Mouse (Mus musculus) layer of hippocampus, postnatal 14 days (tissue): ENCODE results near the gene Ddn. TPM values are rescaled to one million over a fixed set of nuclear protein-coding genes. Genes with fewer than 3 reads are reported as not detected.

Experiments used
- DNase-seq, 2 experiments: peaks; one replicate each; pipeline ENCODE4 v3.0.0; 2021 to 2022; ENCODE audit warnings: low spot score in 2 of 2, mixed read lengths in 1 of 2
- total RNA-seq, 2 experiments: library from RNA; stranded (reverse); gene quantifications; 2 replicates each; pipeline ENCODE4 v1.2.3; 2021

Gene Ddn
- total RNA-seq, 2 experiments from 2014 or later = 747 to 793 TPM

DNA sequence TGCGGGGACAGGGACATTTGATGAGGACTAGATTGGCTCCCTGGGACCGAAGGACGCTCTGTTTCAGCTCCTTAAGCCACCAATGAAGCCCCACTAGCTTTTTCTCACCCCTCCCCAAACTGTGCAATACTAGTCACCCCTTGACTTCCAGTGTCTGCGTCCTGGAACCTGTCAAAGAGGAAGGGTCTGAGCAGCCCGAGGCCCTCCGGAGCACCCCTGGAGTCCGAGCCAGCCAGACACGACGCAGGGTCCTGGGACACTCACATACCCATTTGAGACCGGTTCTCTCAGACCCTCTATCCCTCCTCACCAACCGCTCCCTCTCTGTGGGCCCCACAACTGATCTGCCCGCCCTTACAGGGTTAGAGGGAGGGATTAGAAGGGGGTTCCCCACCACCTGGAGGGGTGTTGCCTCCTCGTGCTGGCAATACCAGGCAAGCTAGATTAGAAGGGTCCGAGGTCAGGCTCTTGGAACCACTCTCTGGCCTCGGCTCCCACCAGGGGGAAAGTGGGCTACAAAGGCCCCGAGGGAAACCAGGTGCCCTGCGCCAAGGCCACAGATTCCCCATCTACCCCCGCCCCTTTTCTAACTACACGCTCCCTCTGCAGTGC lies 32.2 kb downstream of the Ddn start:
- DNase-seq = no peak

DNA sequence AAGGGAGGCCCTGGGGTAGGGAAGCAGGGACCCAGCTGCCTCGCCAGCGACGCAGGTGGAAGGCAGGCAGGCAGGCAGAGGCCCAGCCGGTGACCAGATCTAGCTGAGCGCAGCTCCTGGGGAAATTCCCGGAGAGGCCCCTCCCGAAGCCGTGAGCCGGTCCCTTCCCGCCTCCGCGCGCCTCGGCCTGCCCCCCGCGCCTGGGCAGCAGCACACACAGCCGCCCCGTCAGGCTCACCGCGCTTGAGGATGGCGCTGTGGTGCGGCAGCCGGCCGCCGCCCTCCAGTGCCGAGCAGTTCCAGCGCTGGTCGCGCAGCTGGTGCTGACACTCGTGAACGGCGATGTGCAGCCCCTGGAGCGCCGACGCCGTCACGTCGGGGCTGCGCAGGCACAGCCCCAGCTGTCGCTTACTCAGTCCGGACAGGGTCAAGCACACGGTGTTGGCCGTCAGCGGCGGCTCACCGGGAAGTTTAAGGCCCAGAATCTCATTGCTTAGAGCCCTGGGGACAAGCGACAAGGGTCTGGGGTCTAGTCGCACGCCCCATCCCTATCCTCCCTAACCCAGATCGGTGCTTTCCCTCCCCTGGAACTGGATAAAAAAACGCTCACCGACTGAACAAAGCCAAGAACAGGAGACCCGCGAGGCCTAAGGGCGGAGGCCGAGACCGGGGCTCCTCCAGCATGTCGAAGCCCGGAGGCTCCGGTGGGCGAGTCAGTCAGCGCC lies 32.8 kb downstream of the Ddn start:
- DNase-seq = no peak

DNA sequence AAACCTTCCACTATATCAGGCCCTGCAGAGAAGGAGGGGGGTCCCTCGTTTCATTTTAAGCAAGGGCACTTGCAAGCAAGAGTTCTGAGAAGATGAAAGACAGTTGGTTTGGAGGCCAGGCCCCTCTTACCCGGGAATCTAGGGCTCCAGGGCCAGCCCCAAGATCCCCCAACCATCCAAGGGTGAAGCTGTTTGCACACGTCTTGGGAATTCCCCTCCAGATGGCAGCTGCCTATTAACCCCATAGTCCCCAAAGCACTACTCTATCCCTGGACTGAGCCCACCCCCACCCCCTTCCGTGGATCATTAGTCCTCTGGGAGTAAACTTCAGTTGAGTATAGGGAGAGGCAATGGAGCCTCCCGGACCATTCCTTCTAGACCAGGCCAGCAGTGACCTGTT lies 33.8 kb downstream of the Ddn start:
- no peak for DNase-seq

DNA sequence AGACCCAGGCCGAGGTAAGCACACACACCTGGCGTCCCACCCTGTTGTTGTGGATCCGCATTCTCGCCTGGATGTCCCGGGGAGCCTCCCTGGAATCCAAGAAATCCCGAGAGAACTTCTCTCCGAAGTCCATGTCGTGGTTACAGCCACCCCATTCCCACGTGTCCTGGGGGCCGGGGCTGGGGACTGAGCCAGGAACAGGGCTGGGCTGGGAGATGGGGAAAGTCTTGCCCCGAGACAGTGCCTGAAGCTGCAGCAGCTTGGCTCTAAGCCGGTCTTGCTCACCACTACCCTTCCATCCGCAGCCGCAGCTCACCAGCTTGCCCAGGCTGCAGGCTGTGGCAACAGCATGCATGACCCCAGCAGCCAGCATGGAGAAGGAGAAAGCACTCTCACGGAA lies 35.2 kb downstream of the Ddn start:
- DNase-seq = no peak

DNA sequence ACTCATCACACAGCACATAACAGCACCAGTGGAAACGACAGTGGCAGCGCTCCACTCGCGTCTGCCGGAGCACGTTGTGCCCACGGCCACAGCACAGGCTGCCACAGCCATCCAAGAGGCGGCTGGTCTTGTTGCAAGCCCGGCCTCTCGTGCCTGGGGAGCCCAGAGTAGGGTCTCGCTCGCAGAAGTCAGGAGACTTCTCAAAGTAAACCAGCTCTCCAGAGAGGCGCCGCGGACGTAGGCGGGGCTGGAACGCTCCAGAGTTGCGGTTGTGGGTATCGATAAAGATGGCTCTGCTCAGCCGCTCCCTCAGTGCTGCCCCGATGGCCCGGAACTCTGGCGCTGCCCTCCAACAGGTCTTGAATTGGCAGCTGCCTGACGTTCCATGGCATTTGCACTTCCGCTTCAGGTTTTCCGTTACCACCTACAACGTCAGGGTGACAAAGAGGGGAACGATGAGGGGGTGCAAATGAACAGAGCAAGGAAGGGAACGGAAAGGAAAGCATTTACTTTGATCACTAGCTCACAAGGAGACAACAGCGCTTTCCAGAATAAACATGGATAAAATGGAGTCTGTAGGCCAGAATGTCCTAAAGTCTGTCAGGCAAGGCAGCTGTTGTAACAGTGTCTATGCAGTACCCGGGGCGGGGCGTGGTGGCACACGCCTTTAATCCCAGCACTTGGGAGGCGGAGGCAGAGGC lies 36.6 kb downstream of the Ddn start:
- DNase-seq = no peak

DNA sequence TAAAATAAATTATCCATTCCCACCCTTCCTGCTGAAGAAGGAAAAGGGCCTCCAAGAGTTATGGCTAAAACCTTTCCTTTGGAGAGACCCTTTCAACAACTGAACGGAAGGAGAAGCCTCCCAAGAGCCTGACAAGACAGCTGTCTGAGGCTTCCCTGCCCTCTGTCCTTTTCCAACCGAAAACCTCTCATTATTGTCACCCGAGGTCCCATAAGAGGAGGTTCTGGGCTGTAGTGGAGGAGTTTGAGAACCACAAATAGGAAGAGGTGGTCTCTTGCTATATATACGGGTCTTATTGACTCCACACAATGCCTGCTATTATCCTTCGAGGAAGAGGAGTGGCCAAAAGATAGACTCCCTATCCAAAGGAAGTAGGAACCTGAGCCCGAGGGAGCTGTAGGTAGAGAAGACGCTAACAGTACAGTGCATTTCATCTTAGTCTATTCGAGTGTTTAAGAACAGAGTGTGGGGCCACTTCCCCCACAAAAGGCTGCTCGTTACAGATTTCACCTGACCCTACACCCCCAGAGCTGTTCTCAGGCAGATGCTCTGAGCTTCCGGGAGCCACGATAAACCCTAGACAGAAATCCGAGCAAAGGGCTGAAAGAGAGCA lies 37.4 kb downstream of the Ddn start:
- DNase-seq = no peak

DNA sequence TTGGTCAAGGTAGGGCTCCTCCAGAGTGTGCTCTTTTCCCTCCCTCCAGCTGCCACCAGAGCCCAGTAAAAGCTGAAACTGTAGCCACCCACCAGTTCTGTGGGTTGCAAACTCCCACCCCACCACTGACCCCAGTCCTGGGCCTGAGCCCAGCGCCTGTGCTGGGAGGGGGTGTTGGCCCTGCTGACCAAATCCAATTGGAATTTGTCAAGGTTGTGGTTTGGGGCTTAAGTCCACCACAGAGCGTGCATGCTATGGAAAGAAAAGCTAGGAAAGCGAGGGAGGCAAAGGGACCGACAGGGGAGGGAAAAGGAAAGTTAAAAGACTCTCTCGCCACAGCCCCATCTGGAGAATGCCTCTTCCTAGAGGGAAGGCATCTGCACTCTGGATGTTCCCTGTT lies 41.0 kb downstream of the Ddn start:
- DNase-seq = no peak

DNA sequence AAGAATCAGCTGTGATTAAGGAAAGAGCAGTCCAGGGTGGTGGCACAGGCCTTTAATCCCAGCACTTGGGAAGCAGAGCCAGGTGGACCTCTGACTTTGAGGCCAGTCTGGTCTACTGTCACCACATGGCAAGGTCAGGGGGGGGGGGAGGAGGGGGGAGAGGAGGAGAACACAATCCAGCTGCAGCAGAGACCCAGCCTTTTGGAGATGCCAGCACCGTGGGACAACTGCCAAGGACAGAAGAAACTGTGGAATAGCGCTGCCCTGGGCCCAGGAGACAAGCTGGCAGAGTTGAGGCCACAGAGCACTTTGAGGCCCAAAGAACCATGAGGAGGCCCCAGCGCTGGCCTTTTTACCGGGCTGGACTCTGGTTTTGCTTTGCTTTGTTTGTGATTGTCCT lies 43.4 kb downstream of the Ddn start:
- DNase-seq = no peak

DNA sequence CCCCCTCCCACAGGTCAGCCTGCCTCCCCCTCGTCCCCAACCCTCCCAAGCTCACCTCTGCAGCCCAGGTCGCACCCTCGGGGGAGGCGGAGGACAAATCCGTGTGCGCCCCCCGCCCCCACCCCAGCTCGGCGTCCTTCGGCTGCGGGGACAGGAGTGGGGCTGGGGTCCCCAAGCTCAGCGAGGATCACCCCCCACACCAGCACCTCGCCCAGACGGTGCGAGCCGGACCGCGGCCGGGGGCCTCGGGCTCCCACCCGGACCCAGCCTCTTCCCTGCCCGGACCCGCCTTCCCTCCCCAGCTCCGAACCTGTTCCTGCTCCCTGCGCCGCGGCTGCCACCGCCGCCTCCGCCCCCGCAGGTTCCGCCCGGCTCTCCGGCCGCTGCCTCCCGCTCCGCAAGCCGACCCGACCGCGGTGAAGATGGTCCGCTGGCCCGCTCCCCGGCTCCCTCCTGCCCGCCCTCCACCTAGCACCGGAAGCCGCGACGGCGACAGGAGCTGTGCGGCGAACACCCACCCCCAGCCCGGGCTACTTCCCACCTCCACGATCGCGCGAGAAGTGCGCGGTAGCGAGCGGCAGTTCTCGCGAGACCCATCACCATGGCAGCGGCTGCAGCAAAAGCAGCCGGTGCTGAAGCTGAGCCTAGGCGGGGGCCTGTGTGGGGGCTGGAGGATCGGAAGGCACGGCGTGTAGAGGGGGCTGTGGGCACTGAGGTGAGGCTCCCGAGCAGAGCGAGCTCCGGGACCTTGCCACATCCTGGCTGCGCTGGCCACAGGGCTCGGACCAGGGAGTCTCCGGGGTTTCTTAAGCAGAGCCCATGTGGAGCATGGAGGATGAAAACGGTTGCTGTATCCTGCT lies 46.4 kb downstream of the Ddn start, which contains the start of gene Arf3:
Arf3 (minus strand) TSS at position 545 of the 860 bp plus-strand sequence.
- DNase-seq = peak; percentile 95 to 96

DNA sequence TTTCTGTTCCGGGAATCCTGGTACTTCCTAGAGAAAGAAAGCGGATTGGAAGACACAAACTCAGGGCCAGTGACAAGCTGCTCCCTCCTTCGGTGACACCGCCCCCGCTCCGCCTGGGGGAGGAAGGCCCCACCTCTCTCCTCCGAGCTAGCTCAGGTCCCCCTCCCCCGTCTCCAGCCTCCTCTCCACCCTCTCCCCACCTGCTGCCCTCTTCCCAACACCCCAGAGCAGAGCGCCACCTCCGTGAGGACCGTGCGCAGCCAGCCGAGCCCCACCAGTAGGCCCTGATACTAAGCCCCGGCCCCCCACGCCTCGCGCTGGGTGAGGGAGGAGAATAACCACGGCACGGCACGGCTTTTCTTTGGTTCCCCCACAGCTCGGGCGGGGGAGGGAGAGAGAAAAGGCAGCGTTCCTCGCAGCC lies 47.1 kb downstream of the Ddn start:
- DNase-seq = peak; percentile 68 to 79

DNA sequence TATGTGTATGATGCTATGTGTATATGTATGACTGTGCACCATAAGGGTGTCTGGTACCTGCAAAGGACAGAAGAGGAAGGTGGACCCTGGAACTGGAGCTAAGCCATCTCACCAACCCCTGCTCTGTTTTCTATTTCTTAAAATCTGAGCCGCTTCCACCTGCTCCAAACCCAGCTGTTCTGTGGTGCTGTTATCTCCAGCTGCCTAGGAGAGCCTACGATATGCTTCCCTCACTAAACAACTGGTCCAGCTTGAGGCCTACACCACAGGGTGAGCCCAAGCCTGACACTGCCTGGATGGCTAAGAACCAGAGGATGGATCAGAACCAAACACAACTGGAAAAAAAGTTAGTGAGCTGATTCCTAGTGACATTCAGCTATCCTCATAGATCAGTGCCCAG lies 55.2 kb downstream of the Ddn start:
- DNase-seq = no peak

Other genes starting within 250 kb of the Ddn start
- 10 to 100 TPM; 43.9 to 44.7 TPM for gene Ccnt1, start 238.6 kb downstream of the Ddn start, total RNA-seq
- not detected for gene 4930415O20Rik, start 238.5 kb downstream of the Ddn start, total RNA-seq
- 10 to 100 TPM; 45.1 to 45.3 TPM for gene Adcy6, start 199.4 kb downstream of the Ddn start, total RNA-seq
- gene Cacnb3, start 178.7 kb downstream of the Ddn start, total RNA-seq = 100 to 1,000 TPM; 159 to 168 TPM
- gene Ddx23, start 146.6 kb downstream of the Ddn start, total RNA-seq = 10 to 100 TPM; 60.3 to 70.2 TPM
- 10 to 100 TPM; 18.8 to 21.5 TPM for gene Rnd1, start 132.0 kb downstream of the Ddn start, total RNA-seq
- 10 to 100 TPM in 1 of 2 experiments, 1 to 10 TPM in 1; 8.9 to 10.1 TPM for gene Ccdc65, start 101.3 kb downstream of the Ddn start, total RNA-seq
- 1 to 10 TPM; 1.3 to 2.7 TPM for gene Fkbp11, start 81.3 kb downstream of the Ddn start, total RNA-seq
- gene Arf3, start 46.3 kb downstream of the Ddn start, total RNA-seq = 100 to 1,000 TPM; 791 to 794 TPM
- gene Wnt10b, start 31.3 kb downstream of the Ddn start, total RNA-seq = under 1 TPM; 0.41 to 0.48 TPM
- not detected for gene Wnt1, start 19.6 kb downstream of the Ddn start, total RNA-seq
- gene Prkag1, start 22.0 kb upstream of the Ddn start, total RNA-seq = 10 to 100 TPM; 44.5 to 46.2 TPM
- gene Kmt2d, start 61.7 kb upstream of the Ddn start, total RNA-seq = 10 to 100 TPM; 71.7 to 83.1 TPM
- 1 to 10 TPM; 8.1 to 9.3 TPM for gene Rhebl1, start 85.0 kb upstream of the Ddn start, total RNA-seq
- gene Dhh, start 89.0 kb upstream of the Ddn start, total RNA-seq = under 1 TPM; 0.31 to 0.35 TPM
- gene Lmbr1l, start 108.7 kb upstream of the Ddn start, total RNA-seq = 10 to 100 TPM; 13.7 to 17.9 TPM
- 100 to 1,000 TPM; 661 to 671 TPM for gene Tuba1b, start 125.1 kb upstream of the Ddn start, total RNA-seq
- not detected for gene Gm49450, start 144.1 kb upstream of the Ddn start, total RNA-seq
- 1,000 to 10,000 TPM; 2,120 to 2,322 TPM for gene Tuba1a, start 144.2 kb upstream of the Ddn start, total RNA-seq
- gene Tuba1c, start 220.4 kb upstream of the Ddn start, total RNA-seq = 100 to 1,000 TPM; 119 to 162 TPM
- 1 to 10 TPM; 3.7 to 5.1 TPM for gene Prph, start 245.7 kb upstream of the Ddn start, total RNA-seq